Mouse (Mus musculus): ENCODE data around the gene Cd276. TPM values are rescaled to one million over a fixed set of nuclear protein-coding genes. Genes with fewer than 3 reads are reported as not detected.

Cd276 gene
- total and polyA plus RNA-seq, 3 experiments = 0.55 to 1.3 (median 0.78) TPM

DNA sequence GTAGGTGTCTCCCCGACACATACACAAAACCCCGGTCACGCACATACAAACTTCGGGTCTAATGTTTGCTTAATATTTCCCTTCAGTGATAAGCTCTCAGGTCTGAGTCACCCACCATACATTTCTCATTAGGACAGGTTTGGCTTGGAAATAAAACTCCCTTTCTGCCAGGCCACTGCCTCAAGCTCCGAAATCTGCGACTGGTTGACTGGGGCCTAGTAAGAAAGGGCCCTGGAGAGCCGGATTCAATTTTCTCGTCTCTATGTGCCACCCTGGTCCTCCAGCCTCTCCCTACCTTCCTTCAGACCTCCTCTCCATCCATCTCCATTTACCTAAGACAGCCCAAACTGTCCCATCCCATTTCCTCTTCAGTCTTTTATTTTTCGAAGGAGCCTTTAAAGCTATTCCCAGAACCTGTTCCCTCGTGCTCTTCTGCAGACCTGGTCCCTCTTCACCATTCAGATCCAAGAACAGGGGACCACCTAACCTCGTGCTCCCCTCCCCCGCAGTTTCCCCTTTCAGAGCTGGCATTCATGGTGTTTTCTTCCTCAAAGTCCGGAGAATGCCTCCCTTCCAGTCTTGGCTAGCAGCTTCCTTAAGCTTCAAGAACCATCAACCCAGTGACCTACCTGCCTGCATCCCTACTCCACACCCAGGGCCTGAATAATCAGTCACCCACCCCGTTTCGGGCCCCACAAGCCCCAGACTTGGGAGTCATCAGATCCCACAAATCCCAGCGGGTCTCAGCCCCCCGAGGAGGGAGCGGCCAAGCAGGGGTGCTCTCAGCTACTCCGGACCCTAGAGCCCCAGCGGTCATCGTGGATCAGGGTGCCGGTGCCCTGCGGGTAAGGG lies 955 bp downstream of the Cd276 start:
- Histone ChIP-seq H3K27me3 (replicated peaks) (no peaks in the 10 kb centered on the region), H3K27ac (ENCODE audit: insufficient read depth, low read depth) (no peak overlapping the region), H3K4me1 (ENCODE audit: control insufficient read depth in 1 of 2, insufficient read depth in 2 of 2) (peaks cover 7 to 27% of the 10 kb centered on the region in 2 experiments; a peak in 2 of 4 replicates), H3K9ac (ENCODE audit: insufficient read depth, low read depth) (peak overlapping the region; percentile 23; the same call in 1 of the 2 replicates), H3K79me2 (replicated peaks; ENCODE audit: control insufficient read depth, extremely low read depth, insufficient read depth, poor library complexity, severe bottlenecking) (no peaks in the 10 kb centered on the region), H3K4me3 (replicated peaks in 1 of 3; ENCODE audit: low read depth in 2 of 3, low read length in 2 of 3, poor library complexity in 1 of 3) (peak overlapping the region in 2 of 3 experiments; percentile 38 to 57), H3K36me3 (replicated peaks in 1 of 2; ENCODE audit: control insufficient read depth in 1 of 2, insufficient read depth in 1 of 2, low read length in 1 of 2) (no peaks in the 10 kb centered on the region), H3K4me2 (ENCODE audit: insufficient read depth, low read depth, poor library complexity, severe bottlenecking) (peak overlapping the region; percentile 60), H3K9me3 (replicated peaks; ENCODE audit: low read length) (no peaks in the 10 kb centered on the region)
- no peak for DNase-seq (ENCODE audit: extremely low read depth)
- dilution Hi-C loops (cut with MboI; ENCODE audit: extremely low pct_ligation_motif_present, extremely low pct_unique_long_range_greater_than_20kb, low sequenced_read_pairs) (no loop called here), in situ Hi-C loops (cut with MboI; ENCODE audit: low pct_ligation_motif_present, low pct_unique_long_range_greater_than_20kb, low sequenced_read_pairs) (loop anchor here (25.0 kb wide), 1 partner anchor 733 kb away; the partner anchor contains the start of gene Adpgk)
- no peak for TF ChIP-seq KAT2A (IDR thresholded peaks at IDR 0.05; ENCODE audit: insufficient replicate concordance, low read length)
- TF ChIP-seq MAZ (IDR thresholded peaks at IDR 0.05; ENCODE audit: low read depth, low read length) = no peak
- no peak for TF ChIP-seq RAD21 (IDR thresholded peaks at IDR 0.05; ENCODE audit: low read depth, low read length)
- no peak for TF ChIP-seq ETS1 (conservative IDR thresholded peaks at IDR 0.05; ENCODE audit: low read depth, low read length)
- TF ChIP-seq RCOR1 (conservative IDR thresholded peaks at IDR 0.05; ENCODE audit: low read depth, low read length) = no peak
- TF ChIP-seq SIN3A (IDR thresholded peaks at IDR 0.05; ENCODE audit: low read length) = no peak
- TF ChIP-seq NRF1 (IDR thresholded peaks at IDR 0.05; ENCODE audit: low read depth, low read length) = no peak
- TF ChIP-seq ELF1 (IDR thresholded peaks at IDR 0.05; ENCODE audit: low read depth, low read length) = no peak
- no peak for TF ChIP-seq GABPA (IDR thresholded peaks at IDR 0.05; ENCODE audit: insufficient replicate concordance, low read depth, low read length)
- TF ChIP-seq MEF2A (IDR thresholded peaks at IDR 0.05; ENCODE audit: borderline replicate concordance, low read depth, low read length) = no peak
- TF ChIP-seq ZNF384 (IDR thresholded peaks at IDR 0.05; ENCODE audit: low read depth, low read length) = no peak
- no peak for TF ChIP-seq HCFC1 (IDR thresholded peaks at IDR 0.05; ENCODE audit: low read depth, low read length)
- no peak for TF ChIP-seq IRF4 (IDR thresholded peaks at IDR 0.05; ENCODE audit: low read depth, low read length)
- no peak for TF ChIP-seq MYC (IDR thresholded peaks at IDR 0.05; ENCODE audit: low read depth, low read length)
- TF ChIP-seq CHD2 (IDR thresholded peaks at IDR 0.05; ENCODE audit: low read length) = no peak
- no peak for TF ChIP-seq UBTF (IDR thresholded peaks at IDR 0.05; ENCODE audit: low read depth, low read length)
- no peak for TF ChIP-seq NELFE (IDR thresholded peaks at IDR 0.05; ENCODE audit: low read depth, low read length)
- TF ChIP-seq POLR2A (IDR thresholded peaks at IDR 0.05; ENCODE audit: low read depth, low read length) = no peak
- TF ChIP-seq USF1 (IDR thresholded peaks at IDR 0.05; ENCODE audit: low read depth, low read length) = no peak
- TF ChIP-seq BHLHE40 (IDR thresholded peaks at IDR 0.05; ENCODE audit: low read depth, low read length) = no peak
